Mouse (Mus musculus) thymus, adult 2 months (tissue): ENCODE measurements around the gene Tmem178. TPM values are rescaled to one million over a fixed set of nuclear protein-coding genes. Genes with fewer than 3 reads are reported as not detected.

Source experiments
- DNase-seq: peaks from one replicate; pipeline ENCODE4 v3.0.0; 2021
- H3K27ac ChIP-seq: fragments of 200-500 bp; 2 replicates; pipeline ENCODE4 v1.5.1; 2012; ENCODE audit warnings: low read length, control low read depth; ENCODE audit not compliant: control insufficient read depth, insufficient read depth
- H3K27me3 ChIP-seq: fragments of 200-500 bp; 2 replicates; pipeline ENCODE4 v1.6.1; 2012; ENCODE audit warnings: mild to moderate bottlenecking, low read length, moderate library complexity, mixed read lengths; ENCODE audit not compliant: control insufficient read depth, insufficient read depth
- H3K36me3 ChIP-seq: fragments of 200-500 bp; 2 replicates; pipeline ENCODE4 v1.6.1; 2012; ENCODE audit warnings: mild to moderate bottlenecking, low read length, moderate library complexity; ENCODE audit not compliant: control insufficient read depth, insufficient read depth
- H3K4me1 ChIP-seq: fragments of 200-500 bp; replicated peaks from 2 replicates; pipeline ENCODE4 v1.6.1; 2012; ENCODE audit warnings: low read length; ENCODE audit not compliant: control insufficient read depth, insufficient read depth
- H3K4me3 ChIP-seq: fragments of 200-500 bp; 2 replicates; pipeline ENCODE4 v1.5.1; 2012; ENCODE audit warnings: mild to moderate bottlenecking, low read length, control low read depth, moderate library complexity; ENCODE audit not compliant: control insufficient read depth, insufficient read depth
- CTCF ChIP-seq: fragments of 200-500 bp; IDR thresholded peaks from 2 replicates; pipeline ENCODE4 v1.5.1; 2012; ENCODE audit warnings: mild to moderate bottlenecking, control low read depth, low read length, moderate library complexity, borderline replicate concordance; ENCODE audit not compliant: control insufficient read depth, poor library complexity, insufficient read depth; ENCODE audit errors: extremely low read depth
- POLR2A ChIP-seq: fragments of 200-500 bp; IDR thresholded peaks from 2 replicates; pipeline ENCODE4 v1.6.1; 2012; ENCODE audit warnings: mild to moderate bottlenecking, low read length, control low read depth, moderate library complexity; ENCODE audit not compliant: control insufficient read depth, poor library complexity, insufficient read depth; ENCODE audit errors: extremely low read depth
- WGBS: fragments of 180-500 bp; shearing (Covaris S2); methylation state at CpG from one replicate; pipeline ENCODE4 v1.1.7; 2018; 5-methylcytosine and 5-hydroxymethylcytosine counted together
- polyA plus RNA-seq: library from polyadenylated mRNA; depleted of rRNA; stranded (reverse); fragments of >200 nt; gene quantifications from 2 replicates; pipeline ENCODE4 v1.2.3, GENCODE M21; 2012

Tmem178 gene
- polyA plus RNA-seq, 1 experiment: 0.23 TPM

DNA sequence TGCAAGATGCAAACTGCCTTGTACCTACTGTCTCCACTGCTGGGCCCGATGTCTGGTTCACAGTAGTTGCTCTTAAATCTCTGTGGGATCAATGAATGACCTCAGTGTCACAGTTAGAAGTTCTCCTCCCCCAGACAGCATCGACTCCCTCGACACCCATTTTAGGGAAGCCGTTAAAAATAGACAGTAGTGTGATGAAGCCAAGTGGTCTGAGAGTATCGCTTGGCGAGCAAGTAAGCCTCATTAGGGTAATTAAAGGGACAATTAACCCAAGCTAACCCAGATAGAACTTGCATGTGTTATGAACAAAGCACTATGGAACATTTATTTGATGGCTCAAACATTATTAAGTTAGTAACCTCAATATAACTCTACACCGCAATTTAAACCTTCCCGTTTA lies 60.9 kb downstream of the Tmem178 start:
- TF ChIP-seq CTCF (no peak), POLR2A (no peak)
- H3K27ac ChIP-seq: no peak overlapping the region
- 88% methylated on average over 8 of the region's 8 CpGs for WGBS

DNA sequence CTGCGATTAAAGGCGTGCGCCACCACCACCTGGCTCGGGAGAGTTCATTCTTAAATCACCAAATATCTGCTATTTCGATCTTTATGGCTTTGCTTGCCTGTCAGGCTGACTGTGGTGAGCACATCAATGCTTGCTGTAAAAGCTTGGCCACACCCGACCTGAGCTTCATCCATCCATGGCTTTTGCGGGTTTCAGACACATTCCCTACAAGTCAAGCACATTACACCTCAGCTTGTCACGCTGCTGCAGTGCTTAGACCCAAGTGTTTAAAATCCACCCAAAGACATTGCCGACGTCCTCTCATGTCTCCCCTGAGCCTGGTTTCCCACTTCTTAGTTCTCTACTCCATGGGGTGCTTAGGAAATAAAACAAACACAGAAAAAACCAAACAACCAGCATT lies 64.7 kb downstream of the Tmem178 start:
- no peak for DNase-seq
- H3K4me3 ChIP-seq: no peak overlapping the region
- no peaks in the 10 kb centered on the region for H3K4me1 ChIP-seq
- WGBS: 90% methylated on average over 10 of the region's 10 CpGs
- no peaks in the 10 kb centered on the region for H3K36me3 ChIP-seq
- TF ChIP-seq CTCF: no peak
- no peak for TF ChIP-seq POLR2A
- H3K27me3 ChIP-seq: no peaks in the 10 kb centered on the region
- H3K27ac ChIP-seq: no peak overlapping the region

More for the DNA sequence above, 60.9 kb downstream of the Tmem178 start:
- H3K4me1 ChIP-seq: no peaks in the 10 kb centered on the region
- no peak overlapping the region for H3K4me3 ChIP-seq
- no peaks in the 10 kb centered on the region for H3K36me3 ChIP-seq
- H3K27me3 ChIP-seq: no peaks in the 10 kb centered on the region
- DNase-seq: no peak

DNA sequence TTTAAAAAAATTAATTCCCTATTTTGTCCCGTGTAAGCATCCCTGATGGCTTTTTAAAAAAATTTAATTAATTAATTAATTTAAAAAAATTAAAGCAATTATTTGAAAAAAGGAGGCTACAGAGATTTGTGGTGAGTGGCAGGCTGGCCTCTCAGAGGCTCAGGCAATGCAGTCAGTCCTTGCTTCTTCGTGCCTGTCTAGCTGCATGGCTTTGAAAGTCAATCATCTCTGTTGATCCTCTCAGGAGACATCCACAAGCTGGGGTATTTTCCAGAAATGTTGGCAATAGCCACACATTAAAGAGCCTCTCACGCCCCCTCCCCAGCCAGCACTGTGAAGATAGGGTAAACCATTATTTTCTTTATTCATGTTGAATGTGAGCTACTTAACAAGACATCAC lies 65.8 kb downstream of the Tmem178 start:
- H3K36me3 ChIP-seq: no peaks in the 10 kb centered on the region
- WGBS: 90% methylated on average over 3 of the region's 3 CpGs
- TF ChIP-seq POLR2A: no peak
- TF ChIP-seq CTCF: no peak
- no peak overlapping the region for H3K27ac ChIP-seq
- H3K27me3 ChIP-seq: no peaks in the 10 kb centered on the region
- no peak overlapping the region for H3K4me3 ChIP-seq
- no peak for DNase-seq
- no peaks in the 10 kb centered on the region for H3K4me1 ChIP-seq

DNA sequence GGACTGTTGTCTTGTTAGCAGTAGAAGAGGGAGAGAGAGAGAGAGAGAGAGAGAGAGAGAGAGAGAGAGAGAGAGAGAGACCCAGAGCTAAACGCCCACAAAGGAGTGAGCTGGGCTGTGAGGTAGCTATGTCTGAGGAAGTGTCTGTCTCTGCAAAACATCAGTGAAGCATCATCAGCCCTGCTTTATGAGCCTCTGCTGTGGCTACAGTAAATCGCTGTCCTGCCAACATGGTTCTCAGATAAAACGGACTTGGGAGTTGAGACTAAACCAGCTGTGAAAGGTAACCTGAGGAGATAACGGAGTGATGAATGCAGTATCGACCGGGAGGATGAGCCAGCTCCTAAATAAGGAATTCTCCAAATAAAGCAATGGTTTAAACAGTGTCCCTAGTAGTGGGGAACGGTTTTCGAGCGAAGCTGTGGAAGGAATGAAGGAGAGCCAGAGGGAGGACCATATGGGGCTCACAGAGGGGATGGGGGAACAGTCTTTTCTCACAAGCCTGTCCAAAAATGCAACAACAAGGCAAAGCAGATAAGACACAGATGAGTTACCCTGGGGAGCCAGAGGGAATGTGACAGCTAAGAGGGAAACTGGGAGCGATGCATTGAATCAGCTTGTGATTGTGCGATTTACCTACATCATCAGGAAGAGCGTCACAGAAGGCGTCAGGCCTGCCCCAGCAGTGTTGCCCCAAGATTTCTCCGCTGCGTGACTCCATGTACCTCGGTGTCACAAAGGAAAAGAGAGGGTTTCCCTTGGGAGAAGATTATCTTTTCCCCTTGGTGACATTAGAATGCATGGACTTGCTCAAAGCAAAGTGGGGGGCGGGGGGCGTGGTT lies 66.6 kb downstream of the Tmem178 start:
- H3K27me3 ChIP-seq: no peaks in the 10 kb centered on the region
- H3K4me3 ChIP-seq: no peak overlapping the region
- no peaks in the 10 kb centered on the region for H3K4me1 ChIP-seq
- TF ChIP-seq CTCF (no peak), POLR2A (no peak)
- no peaks in the 10 kb centered on the region for H3K36me3 ChIP-seq
- WGBS: 86% methylated on average over 18 of the region's 18 CpGs
- no peak for DNase-seq
- no peak overlapping the region for H3K27ac ChIP-seq

DNA sequence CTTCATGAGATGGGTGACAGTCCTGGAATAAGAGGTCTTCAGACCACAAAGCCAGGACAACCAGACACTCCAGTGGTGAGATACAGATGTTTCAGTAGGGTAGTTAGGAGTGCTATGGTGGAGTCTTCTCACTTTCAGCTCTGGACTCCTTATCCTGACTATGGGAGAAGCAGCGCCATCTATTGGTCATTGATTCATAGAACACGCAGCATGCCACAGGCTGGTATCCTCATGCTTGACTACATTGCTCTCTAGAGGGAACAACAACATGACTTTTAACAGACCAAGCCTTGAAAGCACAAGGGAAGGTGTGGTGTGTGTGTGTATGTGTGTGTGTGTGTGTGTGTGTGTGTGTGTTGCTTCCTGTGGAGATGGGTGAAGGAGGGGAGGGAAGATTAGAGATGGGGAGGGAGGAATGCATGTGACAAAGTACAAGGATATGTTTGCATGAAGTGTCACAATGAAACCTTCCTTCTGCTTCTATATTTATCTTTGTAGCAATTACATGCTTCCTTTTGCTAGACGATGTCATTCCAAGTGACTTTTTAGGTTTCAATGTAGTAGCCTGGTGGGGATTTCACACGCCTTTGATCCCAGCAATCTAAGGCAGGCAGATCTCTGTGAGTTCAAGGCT lies 71.5 kb downstream of the Tmem178 start:
- no peak for TF ChIP-seq POLR2A
- no peak for TF ChIP-seq CTCF
- 37% methylated on average over 4 of the region's 4 CpGs for WGBS
- Histone ChIP-seq H3K27ac (no peak overlapping the region), H3K36me3 (no peaks in the 10 kb centered on the region), H3K27me3 (no peaks in the 10 kb centered on the region), H3K4me3 (no peak overlapping the region), H3K4me1 (no peaks in the 10 kb centered on the region)
- DNase-seq: peak; percentile 25

DNA sequence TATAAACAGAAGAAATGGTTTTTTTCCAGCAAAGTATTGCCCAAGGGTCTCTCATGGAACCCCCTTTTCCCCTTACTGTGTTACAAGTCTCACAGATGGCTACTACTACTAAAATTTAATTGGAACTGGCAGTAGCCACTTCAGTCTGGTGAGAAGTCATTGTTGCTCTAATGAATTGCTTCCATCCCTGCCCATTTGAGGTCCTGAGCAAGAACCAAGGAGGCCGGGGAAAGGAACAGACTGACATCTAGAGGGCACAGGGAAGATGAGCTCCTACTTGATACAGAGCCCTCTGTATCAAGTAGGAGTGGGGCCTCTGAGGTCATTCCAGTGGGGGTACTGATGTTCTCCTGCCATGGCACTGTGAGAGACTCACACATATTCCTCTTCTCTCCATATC lies 72.7 kb downstream of the Tmem178 start:
- WGBS: 84% methylated on average over 1 of the region's 1 CpGs
- H3K4me1 ChIP-seq: no peaks in the 10 kb centered on the region
- H3K4me3 ChIP-seq: no peak overlapping the region
- DNase-seq: no peak
- no peaks in the 10 kb centered on the region for H3K27me3 ChIP-seq
- no peaks in the 10 kb centered on the region for H3K36me3 ChIP-seq
- no peak overlapping the region for H3K27ac ChIP-seq
- TF ChIP-seq CTCF (no peak), POLR2A (no peak)

DNA sequence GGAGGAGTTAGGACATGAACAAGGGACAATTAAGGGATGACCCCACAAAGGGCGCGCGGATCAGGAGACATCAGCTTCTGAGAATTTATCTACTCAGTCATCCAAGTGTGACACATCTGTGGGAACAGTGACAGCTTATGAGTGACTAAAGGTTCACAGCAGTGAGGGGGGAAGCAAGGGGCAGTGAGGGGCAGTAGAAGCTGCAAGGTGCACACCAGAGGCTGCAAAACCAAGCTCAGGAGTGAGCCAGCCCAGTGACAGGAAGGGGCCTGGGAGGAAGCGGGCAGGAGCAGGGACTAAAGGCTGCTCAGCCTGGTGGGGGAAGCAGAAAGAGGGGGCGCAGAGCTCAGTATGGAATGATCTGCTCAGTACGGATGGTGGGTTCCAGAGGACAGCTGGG lies 82.9 kb downstream of the Tmem178 start:
- no peak for DNase-seq
- Histone ChIP-seq H3K36me3 (peaks cover 18% of the 10 kb centered on the region), H3K4me3 (no peak overlapping the region), H3K27ac (no peak overlapping the region), H3K27me3 (no peaks in the 10 kb centered on the region), H3K4me1 (no peaks in the 10 kb centered on the region)
- no peak for TF ChIP-seq POLR2A
- no peak for TF ChIP-seq CTCF
- 98% methylated on average over 6 of the region's 6 CpGs for WGBS
